Mouse (Mus musculus): ENCODE measurements around the gene Psme3. TPM values are rescaled to one million over a fixed set of nuclear protein-coding genes. Genes with fewer than 3 reads are reported as not detected.
A peak's percentile ranks its signal among the peaks of the same experiment; 100 is the strongest.
"Not testable (repeated sequence)": the region's sequence is repeated elsewhere in the genome, so short reads cannot be mapped to it uniquely, and the experiment has no call there.

The Psme3 gene
- total RNA-seq, 2 experiments from 2014 or later = 121 TPM

- no peak for TF ChIP-seq CTCF (conservative IDR thresholded peaks at IDR 0.05)
- Histone ChIP-seq H3K4me3 (no peak within 1 kb of the TSS), H3K27ac (no peak within 1 kb of the TSS; the same call in 1 of the 2 replicates)
- DNase-seq (ENCODE audit: low spot score in 2 of 2) = no peak
These were observed 8.8 kb downstream of the Psme3 start, which contains the start of gene Aoc2 for GRCm38 (mm10) chr11:101324763-101325162. TSS of gene Aoc2 (plus strand) at chr11:101325063.

- not testable (repeated sequence) for H3K27ac ChIP-seq; H3K4me3 ChIP-seq; DNase-seq (ENCODE audit: low spot score in 2 of 2)
These were observed 9.2 kb downstream of the Psme3 start for GRCm38 (mm10) chr11:101325201-101325600.

GRCm38 (mm10) chr11:101326147-101326546, 10.1 kb downstream of the Psme3 start:
- Histone ChIP-seq H3K27ac (no peak overlapping the region), H3K4me3 (no peak overlapping the region)
- no peak for TF ChIP-seq CTCF (conservative IDR thresholded peaks at IDR 0.05)
- no peak for DNase-seq (ENCODE audit: low spot score in 2 of 2)

GRCm38 (mm10) chr11:101327311-101327710, 11.3 kb downstream of the Psme3 start:
- no peak for DNase-seq (ENCODE audit: low spot score in 2 of 2)

GRCm38 (mm10) chr11:101328941-101329635, 13.1 kb downstream of the Psme3 start:
- TF ChIP-seq CTCF (conservative IDR thresholded peaks at IDR 0.05) = no peak
- peak; percentile 39 to 43 for DNase-seq (ENCODE audit: low spot score in 2 of 2)
- H3K4me3 ChIP-seq = no peak overlapping the region

More at GRCm38 (mm10) chr11:101327311-101327710, 11.3 kb downstream of the Psme3 start:
- no peak overlapping the region for H3K4me3 ChIP-seq
- peak overlapping the region; percentile 72 for H3K27ac ChIP-seq
- no peak for TF ChIP-seq CTCF (conservative IDR thresholded peaks at IDR 0.05)

GRCm38 (mm10) chr11:101330371-101330924, 14.4 kb downstream of the Psme3 start, which contains the start of gene Aoc3:
TSS of gene Aoc3 (plus strand) at chr11:101330605.
- Histone ChIP-seq H3K4me3 (no peak within 1 kb of the TSS), H3K27ac (no peak within 1 kb of the TSS)
- no peak for TF ChIP-seq CTCF (conservative IDR thresholded peaks at IDR 0.05)
- DNase-seq (ENCODE audit: low spot score in 2 of 2) = no peak

More at GRCm38 (mm10) chr11:101328941-101329635, 13.1 kb downstream of the Psme3 start:
- peak overlapping the region; percentile 72; the same call in 1 of the 2 replicates for H3K27ac ChIP-seq

GRCm38 (mm10) chr11:101330961-101331360, 14.9 kb downstream of the Psme3 start:
- not testable (repeated sequence) for H3K4me3 ChIP-seq, H3K27ac ChIP-seq

GRCm38 (mm10) chr11:101332537-101332936, 16.5 kb downstream of the Psme3 start:
- H3K27ac ChIP-seq = no peak overlapping the region
- H3K4me3 ChIP-seq = no peak overlapping the region
- no peak for DNase-seq (ENCODE audit: low spot score in 2 of 2)
- no peak for TF ChIP-seq CTCF (conservative IDR thresholded peaks at IDR 0.05)

More at GRCm38 (mm10) chr11:101330961-101331360, 14.9 kb downstream of the Psme3 start:
- not testable (repeated sequence) for DNase-seq (ENCODE audit: low spot score in 2 of 2)

- no peak overlapping the region for H3K27ac ChIP-seq
- TF ChIP-seq CTCF (conservative IDR thresholded peaks at IDR 0.05) = no peak
- DNase-seq (ENCODE audit: low spot score in 2 of 2) = no peak
- no peak overlapping the region for H3K4me3 ChIP-seq
These were observed 18.0 kb downstream of the Psme3 start for GRCm38 (mm10) chr11:101334023-101334422.

GRCm38 (mm10) chr11:101334516-101334915, 18.5 kb downstream of the Psme3 start:
- no peak for DNase-seq (ENCODE audit: low spot score in 2 of 2)
- Histone ChIP-seq H3K27ac (no peak overlapping the region), H3K4me3 (no peak overlapping the region)
- TF ChIP-seq CTCF (conservative IDR thresholded peaks at IDR 0.05) = no peak

- no peak for DNase-seq (ENCODE audit: low spot score in 2 of 2)
- Histone ChIP-seq H3K27ac (no peak overlapping the region), H3K4me3 (no peak overlapping the region)
- peak; percentile 24; the same call in 1 of the 2 replicates for TF ChIP-seq CTCF (conservative IDR thresholded peaks at IDR 0.05)
These were observed 19.7 kb downstream of the Psme3 start for GRCm38 (mm10) chr11:101335685-101336084.

- Histone ChIP-seq H3K4me3 (peak overlapping the region; percentile 41), H3K27ac (no peak overlapping the region)
- TF ChIP-seq CTCF (conservative IDR thresholded peaks at IDR 0.05) = no peak
- no peak for DNase-seq (ENCODE audit: low spot score in 2 of 2)
These were observed 22.2 kb downstream of the Psme3 start for GRCm38 (mm10) chr11:101338123-101338760.

GRCm38 (mm10) chr11:101347083-101347775, 31.2 kb downstream of the Psme3 start:
- Histone ChIP-seq H3K27ac (no peak overlapping the region), H3K4me3 (no peak overlapping the region)
- no peak for TF ChIP-seq CTCF (conservative IDR thresholded peaks at IDR 0.05)

More at GRCm38 (mm10) chr11:101347083-101347775, 31.2 kb downstream of the Psme3 start:
- DNase-seq (ENCODE audit: low spot score in 2 of 2) = no peak

Data from layer of hippocampus, adult 2 months (tissue).